Mouse (Mus musculus): ENCODE data around the gene Slc24a3. TPM values are rescaled to one million over a fixed set of nuclear protein-coding genes. Genes with fewer than 3 reads are reported as not detected.

The Slc24a3 gene
- total RNA-seq, 2 experiments from 2014 or later = 1.3 to 2.0 TPM

DNA sequence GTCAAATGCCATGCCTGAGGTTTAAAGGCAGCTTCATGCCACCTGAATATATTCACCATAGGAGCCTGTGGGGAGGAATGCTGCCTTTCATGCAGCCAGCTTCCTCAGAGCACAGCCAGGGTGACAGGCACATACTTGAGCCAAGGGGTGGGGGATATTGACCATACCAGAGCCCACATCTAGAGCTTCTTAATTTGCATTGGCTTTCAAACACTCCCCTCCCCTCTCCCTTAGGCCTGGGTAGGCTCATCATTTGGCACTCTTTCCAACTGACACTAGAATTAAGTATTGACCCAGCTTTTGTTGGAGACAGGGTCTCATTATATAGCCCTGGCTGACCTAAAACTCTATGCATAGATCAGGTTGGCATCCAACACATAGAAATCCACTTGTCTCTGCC is 453.2 kb downstream of the Slc24a3 start:
- H3K4me3 ChIP-seq = no peak overlapping the region

DNA sequence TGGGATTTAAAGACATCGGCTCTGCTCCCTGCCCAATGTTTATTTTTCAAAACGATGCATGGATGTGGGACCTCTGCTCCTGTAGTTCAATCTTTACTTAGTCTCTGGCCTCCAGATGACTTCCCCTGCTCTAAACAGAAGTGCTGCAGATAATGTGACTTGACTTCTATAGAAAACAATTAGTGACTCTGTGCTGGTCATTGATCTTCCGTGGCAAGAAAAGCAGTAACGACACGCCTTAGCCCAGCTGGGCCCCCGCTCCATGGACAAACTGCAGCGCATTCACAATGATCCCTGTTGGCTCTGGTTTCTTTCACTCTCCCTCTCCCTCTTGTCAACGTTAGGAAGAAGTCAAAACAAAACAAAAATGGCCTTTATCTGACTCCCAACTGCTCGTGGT is 453.6 kb downstream of the Slc24a3 start:
- DNase-seq = no peak
- H3K4me3 ChIP-seq = no peak overlapping the region
- intact Hi-C loops (cut with DNase I) = no loop called here
- no peak overlapping the region for H3K27ac ChIP-seq
- no peak for TF ChIP-seq CTCF (IDR thresholded peaks at IDR 0.05)

More for the DNA sequence above, 453.2 kb downstream of the Slc24a3 start:
- H3K27ac ChIP-seq = no peak overlapping the region
- DNase-seq = no peak
- no peak for TF ChIP-seq CTCF (IDR thresholded peaks at IDR 0.05)
- intact Hi-C loops (cut with DNase I) = no loop called here

DNA sequence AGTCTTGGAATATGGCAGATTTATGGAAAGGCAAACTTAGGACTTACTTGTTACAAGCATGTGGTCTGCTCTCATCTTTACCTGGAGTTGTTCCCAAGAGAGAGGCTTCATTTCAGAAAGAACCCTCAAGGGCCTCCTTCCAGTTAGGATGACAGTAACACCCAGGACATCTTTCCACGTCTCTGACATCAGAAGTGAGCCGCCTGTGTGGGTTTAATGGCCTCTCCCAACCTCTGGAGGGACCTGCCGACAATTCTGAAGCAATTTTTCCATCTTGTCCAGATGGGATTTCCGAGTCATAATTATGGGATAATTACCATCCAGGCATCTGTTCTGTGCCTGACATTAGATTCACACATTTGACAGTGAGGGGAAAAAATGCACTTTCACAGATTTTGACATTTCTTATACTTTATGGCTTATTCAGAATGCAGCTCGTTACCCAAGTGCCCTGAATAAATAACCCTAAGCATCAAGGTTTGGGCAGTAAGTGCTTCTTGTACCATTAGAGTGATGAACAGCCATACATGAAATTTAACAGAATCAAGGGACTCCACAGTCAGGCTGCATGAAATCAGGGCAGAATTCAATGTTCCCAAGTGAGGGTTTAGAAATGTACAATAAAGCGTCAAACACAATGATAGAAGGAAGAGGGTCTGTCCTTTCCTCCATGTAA is 463.7 kb downstream of the Slc24a3 start:
- intact Hi-C loops (cut with DNase I) = no loop called here
- no peak for DNase-seq

DNA sequence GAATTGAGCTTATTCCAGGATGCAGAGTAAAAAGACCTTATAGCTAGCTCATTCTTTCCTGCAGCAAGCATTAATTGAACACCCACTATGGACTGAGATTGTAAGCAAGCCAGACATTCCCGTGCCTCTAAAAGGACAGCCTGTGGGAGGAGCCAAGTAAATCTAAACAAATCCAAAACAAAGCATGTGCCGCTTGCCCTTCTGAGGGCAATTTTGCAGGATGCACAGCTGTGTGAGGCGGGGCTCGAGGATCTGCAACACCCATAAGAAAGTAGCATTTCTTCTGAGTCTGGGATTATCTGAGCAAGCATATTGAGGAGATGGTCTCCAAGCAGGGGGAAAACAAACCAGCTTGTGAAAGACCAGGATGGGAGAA is 464.2 kb downstream of the Slc24a3 start:
- intact Hi-C loops (cut with DNase I) = no loop called here
- H3K4me3 ChIP-seq = no peak overlapping the region
- no peak for TF ChIP-seq CTCF (IDR thresholded peaks at IDR 0.05)
- H3K27ac ChIP-seq = no peak overlapping the region
- no peak for DNase-seq

More for the DNA sequence above, 463.7 kb downstream of the Slc24a3 start:
- TF ChIP-seq CTCF (IDR thresholded peaks at IDR 0.05) = no peak
- Histone ChIP-seq H3K4me3 (no peak overlapping the region), H3K27ac (no peak overlapping the region)

DNA sequence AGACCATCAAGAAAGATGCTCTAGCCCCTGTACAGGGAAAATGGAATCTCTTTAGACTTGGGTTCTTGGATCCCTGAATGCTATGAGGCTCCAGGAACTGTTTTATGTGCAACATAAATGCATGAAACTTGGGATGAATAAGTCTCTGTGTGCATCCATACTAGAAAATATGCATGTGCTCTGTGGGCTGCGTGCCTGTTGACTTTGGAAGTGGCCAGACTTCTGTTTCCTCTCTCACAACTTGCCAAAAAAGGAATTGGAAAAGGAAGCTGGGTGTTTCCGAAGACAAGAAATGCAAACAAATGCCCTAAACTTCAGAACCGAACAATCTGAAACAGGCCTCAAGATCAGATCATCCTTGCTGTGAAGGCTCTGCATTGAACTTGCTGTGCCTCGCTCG is 466.3 kb downstream of the Slc24a3 start:
- H3K4me3 ChIP-seq = no peak overlapping the region
- H3K27ac ChIP-seq = no peak overlapping the region
- no peak for TF ChIP-seq CTCF (IDR thresholded peaks at IDR 0.05)
- DNase-seq = no peak
- intact Hi-C loops (cut with DNase I) = no loop called here

DNA sequence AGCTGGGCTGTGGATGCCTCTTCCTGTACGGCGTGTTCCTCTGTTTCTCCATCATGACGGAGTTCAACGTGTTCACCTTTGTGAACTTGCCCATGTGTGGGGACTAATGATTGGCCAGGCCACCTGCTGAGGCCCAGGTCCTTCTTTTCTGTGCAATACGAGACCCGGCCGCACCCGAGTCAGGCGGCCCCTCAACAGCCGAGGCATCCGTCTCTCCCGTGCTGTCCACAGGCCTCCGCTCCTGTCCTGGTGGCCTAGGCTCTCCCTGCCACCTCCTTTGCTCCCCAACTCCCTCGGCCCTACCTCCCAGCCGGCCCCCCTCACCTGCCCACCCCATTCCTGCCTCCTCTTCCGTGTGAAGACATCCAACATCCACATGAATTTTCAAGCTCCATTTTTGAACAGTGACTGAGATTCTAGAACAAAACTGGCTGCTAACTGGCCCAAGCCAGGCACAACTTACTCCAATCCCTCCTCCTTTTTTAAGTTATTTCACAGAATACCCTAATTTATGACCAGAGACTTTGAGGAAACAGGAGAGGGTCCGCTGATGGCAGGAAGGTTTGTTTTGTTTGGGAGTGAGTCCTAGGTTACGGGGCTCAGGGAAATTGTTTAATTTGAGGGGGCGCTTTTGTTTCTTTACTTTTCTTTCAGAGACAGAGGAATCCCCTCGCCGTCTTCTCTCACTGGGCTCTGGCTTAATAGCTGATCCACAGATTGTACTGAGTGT is 472.9 kb downstream of the Slc24a3 start:
- no peak overlapping the region for H3K4me3 ChIP-seq
- DNase-seq = no peak
- intact Hi-C loops (cut with DNase I) = no loop called here
- TF ChIP-seq CTCF (IDR thresholded peaks at IDR 0.05) = no peak
- H3K27ac ChIP-seq = no peak overlapping the region

DNA sequence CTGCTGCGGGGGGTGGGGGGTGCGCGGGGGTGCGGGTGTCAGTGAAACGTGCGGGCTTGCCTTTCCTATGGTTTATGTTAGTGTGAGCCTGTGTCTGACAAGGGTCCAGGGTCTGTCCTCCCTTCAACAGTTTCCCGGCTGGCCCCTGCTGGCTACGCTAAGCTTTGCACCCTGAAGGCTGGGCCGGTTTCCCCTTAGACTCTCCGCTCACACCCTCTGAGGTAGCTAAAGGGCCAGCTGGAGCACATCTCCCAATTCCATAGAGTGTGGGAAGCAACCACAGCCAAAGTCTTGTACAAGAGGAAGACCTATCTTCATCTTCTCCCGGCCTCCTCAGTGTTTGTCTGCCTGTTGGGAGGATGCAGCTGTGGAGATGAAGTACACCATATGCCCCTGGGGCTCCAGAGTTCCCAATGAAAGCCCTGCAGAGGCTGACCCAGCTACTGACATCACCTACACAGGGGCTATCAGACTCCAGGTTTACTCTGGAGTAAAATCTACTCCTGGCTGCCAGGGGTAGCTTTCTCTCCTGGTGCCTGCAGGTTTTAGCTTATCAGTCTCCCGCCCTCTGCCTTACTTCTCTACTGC is 487.9 kb downstream of the Slc24a3 start:
- Histone ChIP-seq H3K4me3 (no peak overlapping the region), H3K27ac (no peak overlapping the region)
- intact Hi-C loops (cut with DNase I) = no loop called here
- DNase-seq = no peak
- no peak for TF ChIP-seq CTCF (IDR thresholded peaks at IDR 0.05)

DNA sequence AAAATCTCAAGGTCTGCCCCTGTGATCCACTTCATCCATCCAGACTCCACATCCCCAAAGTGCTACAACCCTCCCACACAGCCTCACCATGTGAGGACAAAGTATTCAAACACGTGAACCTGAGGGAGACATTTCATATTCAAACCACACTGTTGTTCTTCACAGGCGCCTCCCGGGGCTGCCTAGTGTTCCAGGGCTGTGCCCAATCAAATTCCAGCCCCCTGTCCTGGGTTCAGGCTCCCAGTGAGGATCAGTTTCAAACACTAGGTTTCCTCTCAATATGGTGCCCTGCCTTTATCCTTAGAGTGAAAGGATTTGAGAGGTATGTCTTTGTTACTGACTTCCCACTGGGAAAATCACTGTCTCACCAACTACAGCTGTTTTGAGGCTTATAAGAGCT is 488.6 kb downstream of the Slc24a3 start:
- intact Hi-C loops (cut with DNase I) = no loop called here
- H3K27ac ChIP-seq = no peak overlapping the region
- no peak overlapping the region for H3K4me3 ChIP-seq
- TF ChIP-seq CTCF (IDR thresholded peaks at IDR 0.05) = no peak
- no peak for DNase-seq

DNA sequence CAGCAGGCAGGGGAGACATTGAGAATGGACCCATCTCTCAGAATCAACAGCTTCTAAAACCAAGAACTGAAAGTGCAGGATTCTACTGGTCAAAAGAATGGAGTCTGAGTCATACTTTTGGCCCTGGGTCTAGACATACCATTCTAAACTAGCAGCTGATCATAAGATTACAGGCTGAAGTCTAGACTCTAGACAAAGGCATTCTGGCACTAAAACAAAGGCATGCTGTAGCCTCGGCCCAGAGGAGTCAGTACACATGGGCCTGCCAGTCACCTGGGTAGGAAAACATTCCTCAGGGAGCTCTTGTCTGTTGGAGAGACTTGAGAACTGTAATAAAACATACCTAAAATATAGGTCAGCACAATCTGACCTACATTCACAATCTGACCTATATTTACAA is 489.2 kb downstream of the Slc24a3 start:
- H3K4me3 ChIP-seq = no peak overlapping the region
- no peak overlapping the region for H3K27ac ChIP-seq
- no peak for DNase-seq
- no peak for TF ChIP-seq CTCF (IDR thresholded peaks at IDR 0.05)
- intact Hi-C loops (cut with DNase I) = no loop called here

DNA sequence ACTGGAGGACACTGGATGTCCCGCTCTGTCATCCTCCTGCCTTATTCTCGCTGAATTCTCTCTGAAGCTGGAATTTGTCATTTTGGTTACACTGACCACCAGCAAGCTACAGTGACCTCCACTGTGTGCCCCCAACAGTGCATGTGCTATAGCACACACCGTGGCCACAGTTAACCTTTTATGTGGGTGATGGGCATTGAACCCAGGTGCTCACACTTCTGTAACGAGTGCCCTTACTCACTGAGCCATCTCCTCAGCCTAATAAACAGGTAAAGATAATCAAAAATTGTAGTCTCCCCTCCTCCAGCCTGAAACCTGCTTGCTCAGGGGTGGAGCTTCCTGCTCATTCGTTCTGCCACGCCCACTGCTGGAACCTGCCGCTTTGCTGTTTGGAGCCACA is 493.7 kb downstream of the Slc24a3 start:
- DNase-seq = no peak
- intact Hi-C loops (cut with DNase I) = no loop called here
- no peak for TF ChIP-seq CTCF (IDR thresholded peaks at IDR 0.05)
- no peak overlapping the region for H3K4me3 ChIP-seq
- H3K27ac ChIP-seq = no peak overlapping the region

DNA sequence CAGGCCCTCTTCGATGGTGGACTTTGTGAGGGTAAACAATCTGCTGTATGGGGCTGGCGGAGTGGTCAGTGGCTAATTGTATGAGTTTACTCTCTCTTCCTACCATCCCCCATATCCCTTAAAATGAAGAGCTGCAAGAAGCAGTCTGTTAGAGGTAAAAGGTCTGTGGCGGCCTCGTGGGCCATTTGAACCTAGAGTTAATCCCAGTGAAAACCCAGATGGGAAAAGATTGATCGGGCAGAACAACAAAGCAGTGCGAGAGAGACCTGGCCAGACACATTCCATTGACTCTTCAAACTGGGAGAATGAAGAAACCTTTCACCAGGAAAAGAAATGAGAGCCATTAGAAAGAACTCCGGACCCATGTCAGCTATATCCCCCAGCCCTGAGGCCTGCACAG is 496.3 kb downstream of the Slc24a3 start:
- no peak overlapping the region for H3K4me3 ChIP-seq
- DNase-seq = no peak
- H3K27ac ChIP-seq = no peak overlapping the region
- no peak for TF ChIP-seq CTCF (IDR thresholded peaks at IDR 0.05)
- intact Hi-C loops (cut with DNase I) = no loop called here

DNA sequence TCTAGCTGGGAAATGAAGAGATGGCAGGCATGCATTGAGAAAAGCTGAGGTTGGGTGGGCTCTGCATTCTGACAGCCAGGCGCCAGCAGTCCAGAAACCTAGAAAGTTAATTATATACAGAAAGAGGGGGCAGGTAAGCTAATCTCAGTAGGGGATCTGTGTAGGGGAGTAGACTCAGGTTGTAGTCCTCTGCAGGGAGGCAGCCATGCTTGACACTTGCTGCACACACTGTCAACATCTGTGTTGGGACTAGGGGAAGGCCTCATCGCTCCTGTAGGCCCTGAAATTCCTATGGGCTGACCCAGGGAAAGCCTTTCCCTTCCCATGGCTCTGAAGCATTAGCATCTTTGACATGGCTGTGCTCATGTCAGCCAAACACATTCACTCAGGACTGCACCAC is 496.8 kb downstream of the Slc24a3 start:
- no peak overlapping the region for H3K27ac ChIP-seq
- intact Hi-C loops (cut with DNase I) = no loop called here
- H3K4me3 ChIP-seq = no peak overlapping the region
- DNase-seq = no peak
- no peak for TF ChIP-seq CTCF (IDR thresholded peaks at IDR 0.05)

DNA sequence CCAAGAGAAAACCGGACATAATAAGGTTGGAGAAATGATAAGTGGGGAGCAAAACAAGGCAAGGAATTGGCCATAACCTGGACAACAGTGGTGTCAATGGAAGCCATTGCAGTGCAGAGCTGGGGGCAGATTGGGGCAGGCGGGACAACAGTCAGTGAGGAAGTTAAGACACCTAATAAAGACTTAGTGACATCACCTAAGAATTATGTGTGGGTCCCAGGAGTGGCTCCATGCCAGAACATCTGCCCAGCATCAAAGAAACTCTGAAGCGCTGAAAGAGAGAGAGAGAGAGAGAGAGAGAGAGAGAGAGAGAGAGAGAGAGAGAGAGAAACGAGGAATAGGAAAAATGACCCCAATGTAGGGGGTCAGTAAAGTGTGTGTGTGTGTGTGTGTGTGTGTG is 500.6 kb downstream of the Slc24a3 start:
- no peak for DNase-seq
- intact Hi-C loops (cut with DNase I) = no loop called here
- TF ChIP-seq CTCF (IDR thresholded peaks at IDR 0.05) = no peak
- Histone ChIP-seq H3K4me3 (no peak overlapping the region), H3K27ac (no peak overlapping the region)
